Mouse (Mus musculus) neural tube, embryonic 12.5 days (tissue): ENCODE data around the gene Gjc3. TPM values are rescaled to one million over a fixed set of nuclear protein-coding genes. Genes with fewer than 3 reads are reported as not detected.
"Not testable (repeated sequence)": the region's sequence is repeated elsewhere in the genome, so short reads cannot be mapped to it uniquely, and the experiment has no call there.

Experiments used
- ATAC-seq: fragments of 200-750 bp; cut with Nextera tagmentation; 2 replicates; pipeline ENCODE4 v1.8.0; 2017; ENCODE audit warnings: low read depth, mild to moderate bottlenecking, moderate TSS enrichment, moderate library complexity; ENCODE audit not compliant: low FRiP score
- H3K27ac ChIP-seq: fragments of 300-500 bp; sonication (generic); 2 replicates; pipeline ENCODE4 v1.5.1; 2016
- H3K27me3 ChIP-seq: fragments of 300-500 bp; sonication (generic); replicated peaks from 2 replicates; pipeline ENCODE4 v1.6.1; 2016; ENCODE audit warnings: mild to moderate bottlenecking
- H3K36me3 ChIP-seq: fragments of 300-500 bp; sonication (generic); 2 replicates; pipeline ENCODE4 v1.6.1; 2016; ENCODE audit warnings: mild to moderate bottlenecking
- H3K4me1 ChIP-seq: fragments of 300-500 bp; sonication (generic); 2 replicates; pipeline ENCODE4 v1.6.1; 2016
- H3K4me2 ChIP-seq: fragments of 300-500 bp; sonication (generic); replicated peaks from 2 replicates; pipeline ENCODE4 v1.6.1; 2016; ENCODE audit warnings: mild to moderate bottlenecking
- H3K4me3 ChIP-seq: fragments of 300-500 bp; sonication (generic); 2 replicates; pipeline ENCODE4 v1.5.1; 2016
- H3K9ac ChIP-seq: fragments of 300-500 bp; sonication (generic); 2 replicates; pipeline ENCODE4 v1.6.1; 2016; ENCODE audit warnings: mild to moderate bottlenecking
- H3K9me3 ChIP-seq: fragments of 300-500 bp; sonication (generic); 2 replicates; pipeline ENCODE4 v1.6.1; 2016; ENCODE audit warnings: mild to moderate bottlenecking
- WGBS: fragments of 180-500 bp; shearing (Covaris S2); methylation state at CpG from one replicate; pipeline ENCODE4 v1.1.7; 2016; 5-methylcytosine and 5-hydroxymethylcytosine counted together
- polyA plus RNA-seq: library from polyadenylated mRNA; unstranded; fragments of >200 nt; fragmentation: Nextera tagmentation; extraction: Ambion mirVana; gene quantifications from 2 replicates; pipeline ENCODE4 v1.2.1, GENCODE M21; 2016

Gjc3 gene
- polyA plus RNA-seq, 1 experiment from 2014 or later: 0.61 TPM

- WGBS: 43% methylated on average over 6 of the region's 6 CpGs
- Histone ChIP-seq H3K4me2 (no peak overlapping the region), H3K27ac (no peak overlapping the region), H3K27me3 (no peaks in the 10 kb centered on the region), H3K9ac (no peak overlapping the region), H3K4me3 (no peak overlapping the region), H3K36me3 (no peaks in the 10 kb centered on the region), H3K9me3 (no peaks in the 10 kb centered on the region), H3K4me1 (no peaks in the 10 kb centered on the region)
- no peak for ATAC-seq
Observed at GRCm38 (mm10) chr5:137951218-137951617, 11.7 kb downstream of the Gjc3 start.

GRCm38 (mm10) chr5:137947303-137947702 lies 15.6 kb downstream of the Gjc3 start:
- Histone ChIP-seq H3K36me3 (no peaks in the 10 kb centered on the region), H3K9me3 (no peaks in the 10 kb centered on the region), H3K27ac (no peak overlapping the region), H3K4me3 (no peak overlapping the region), H3K27me3 (no peaks in the 10 kb centered on the region), H3K4me2 (no peak overlapping the region), H3K4me1 (no peaks in the 10 kb centered on the region), H3K9ac (no peak overlapping the region)
- no peak for ATAC-seq

- H3K4me2 ChIP-seq: no peak overlapping the region
- H3K27ac ChIP-seq: no peak overlapping the region
- no peaks in the 10 kb centered on the region for H3K9me3 ChIP-seq
- H3K27me3 ChIP-seq: no peaks in the 10 kb centered on the region
- no peak for ATAC-seq
- no peaks in the 10 kb centered on the region for H3K36me3 ChIP-seq
- H3K4me1 ChIP-seq: no peaks in the 10 kb centered on the region
- 82% methylated on average over 1 of the region's 1 CpGs for WGBS
- H3K9ac ChIP-seq: no peak overlapping the region
- H3K4me3 ChIP-seq: no peak overlapping the region
Observed at GRCm38 (mm10) chr5:137943133-137943532, 19.8 kb downstream of the Gjc3 start.

- H3K4me3 ChIP-seq: no peak overlapping the region
- no peaks in the 10 kb centered on the region for H3K27me3 ChIP-seq
- 81% methylated on average over 4 of the region's 4 CpGs for WGBS
- H3K9ac ChIP-seq: no peak overlapping the region
- no peaks in the 10 kb centered on the region for H3K9me3 ChIP-seq
- ATAC-seq: no peak
- no peak overlapping the region for H3K4me2 ChIP-seq
- no peak overlapping the region for H3K27ac ChIP-seq
- no peaks in the 10 kb centered on the region for H3K4me1 ChIP-seq
- H3K36me3 ChIP-seq: no peaks in the 10 kb centered on the region
Observed at GRCm38 (mm10) chr5:137940948-137941347, 21.9 kb downstream of the Gjc3 start.

DNA sequence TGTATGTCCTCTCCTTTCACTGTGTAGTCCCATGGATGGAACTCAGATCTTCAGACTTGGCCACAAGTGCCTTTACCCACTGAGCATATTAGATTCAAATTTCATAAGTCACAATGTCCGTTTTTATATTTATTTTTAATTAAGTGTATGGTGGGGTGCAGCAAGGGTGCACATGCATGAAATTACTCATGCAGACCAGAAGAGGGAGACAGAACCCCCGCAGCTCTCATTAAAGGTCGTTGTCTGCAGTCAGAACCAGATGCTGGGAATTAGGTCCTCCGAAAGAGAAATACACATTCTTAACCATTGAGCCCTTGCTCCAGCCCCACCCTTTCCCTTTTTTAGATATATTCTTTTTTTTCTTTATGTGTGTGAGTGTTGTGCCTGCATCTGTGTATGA lies 25.7 kb downstream of the Gjc3 start:
- H3K36me3 ChIP-seq: no peaks in the 10 kb centered on the region
- ATAC-seq: no peak
- H3K9ac ChIP-seq: no peak overlapping the region
- 73% methylated on average over 4 of the region's 4 CpGs for WGBS
- H3K27me3 ChIP-seq: no peaks in the 10 kb centered on the region
- no peak overlapping the region for H3K4me2 ChIP-seq
- no peaks in the 10 kb centered on the region for H3K4me1 ChIP-seq
- no peak overlapping the region for H3K4me3 ChIP-seq
- H3K27ac ChIP-seq: no peak overlapping the region
- H3K9me3 ChIP-seq: no peaks in the 10 kb centered on the region

DNA sequence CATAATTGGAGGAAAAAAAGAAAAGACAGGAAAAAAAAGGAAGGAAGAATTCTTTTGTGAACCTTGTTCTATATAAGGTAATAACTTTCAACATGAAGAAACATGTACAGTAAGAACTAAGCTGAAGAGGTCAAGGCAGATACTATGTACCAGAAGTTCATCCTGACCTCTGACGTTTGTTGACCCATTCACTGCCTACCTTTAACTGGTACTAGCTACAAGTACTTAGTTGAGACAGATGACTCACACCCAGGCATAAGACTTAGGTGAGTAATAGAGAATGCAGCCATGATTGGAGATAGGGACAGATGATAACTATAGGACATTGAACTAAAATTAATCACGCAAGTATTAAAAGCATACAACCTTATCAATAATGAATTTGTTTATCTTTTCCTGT lies 26.4 kb downstream of the Gjc3 start:
- Histone ChIP-seq H3K9me3 (no peaks in the 10 kb centered on the region), H3K9ac (no peak overlapping the region), H3K36me3 (no peaks in the 10 kb centered on the region), H3K27ac (no peak overlapping the region), H3K4me2 (no peak overlapping the region), H3K27me3 (no peaks in the 10 kb centered on the region), H3K4me3 (no peak overlapping the region), H3K4me1 (no peaks in the 10 kb centered on the region)
- ATAC-seq: no peak
- 86% methylated on average over 2 of the region's 2 CpGs for WGBS

DNA sequence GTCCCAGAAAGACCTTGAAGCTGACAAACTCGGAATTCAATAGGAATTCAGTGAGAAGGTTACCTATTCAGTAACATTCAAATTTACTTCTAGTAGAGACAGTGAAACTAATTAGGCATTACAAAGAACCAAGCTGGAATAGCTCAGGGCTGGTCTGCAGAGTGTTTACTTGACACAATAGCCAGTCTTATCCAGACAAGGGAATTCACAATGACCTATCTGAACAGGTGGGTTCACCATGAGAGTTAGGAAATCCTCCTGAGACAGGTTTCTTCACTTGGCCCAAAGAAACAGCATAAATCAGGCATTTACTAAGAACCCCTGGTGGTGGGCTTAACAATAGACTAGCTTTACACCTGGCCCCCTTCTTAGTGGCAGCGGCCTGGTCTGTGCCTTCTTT lies 29.0 kb downstream of the Gjc3 start:
- not testable (repeated sequence) for H3K9me3 ChIP-seq, H3K36me3 ChIP-seq, H3K27me3 ChIP-seq, H3K4me3 ChIP-seq, H3K9ac ChIP-seq, H3K4me1 ChIP-seq, H3K27ac ChIP-seq, H3K4me2 ChIP-seq, ATAC-seq
- WGBS: 70% methylated on average over 2 of the region's 2 CpGs

DNA sequence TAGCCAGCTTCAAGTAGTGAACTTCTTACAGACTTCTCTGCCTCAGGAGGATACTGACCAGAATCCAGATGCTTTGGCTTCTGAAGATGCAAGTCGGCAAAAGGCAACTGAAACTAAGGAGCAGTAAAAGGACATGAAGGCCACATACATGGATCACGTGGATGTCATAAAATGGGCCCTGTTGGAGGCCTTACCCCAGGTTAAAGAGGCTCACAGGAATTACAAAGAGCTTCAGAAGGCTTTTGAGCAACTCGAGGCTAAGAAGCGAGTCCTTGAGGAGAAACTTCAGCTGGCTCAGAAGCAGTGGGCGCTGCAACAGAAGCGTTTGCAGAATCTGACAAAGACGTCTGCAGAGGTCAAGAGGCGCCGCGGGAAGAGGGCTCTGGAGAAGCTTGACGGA lies 34.5 kb downstream of the Gjc3 start:
- no peak for ATAC-seq
- Histone ChIP-seq H3K4me3 (no peak overlapping the region), H3K4me2 (no peak overlapping the region), H3K9ac (no peak overlapping the region), H3K36me3 (no peaks in the 10 kb centered on the region), H3K4me1 (no peaks in the 10 kb centered on the region), H3K27me3 (no peaks in the 10 kb centered on the region), H3K27ac (no peak overlapping the region), H3K9me3 (no peaks in the 10 kb centered on the region)
- WGBS: 80% methylated on average over 11 of the region's 11 CpGs

- Histone ChIP-seq H3K27me3 (no peaks in the 10 kb centered on the region), H3K4me3 (no peak overlapping the region), H3K4me1 (no peaks in the 10 kb centered on the region), H3K4me2 (no peak overlapping the region), H3K9me3 (no peaks in the 10 kb centered on the region), H3K9ac (no peak overlapping the region), H3K27ac (no peak overlapping the region), H3K36me3 (no peaks in the 10 kb centered on the region)
- no peak for ATAC-seq
Observed at GRCm38 (mm10) chr5:137922171-137922570, 40.7 kb downstream of the Gjc3 start.

DNA sequence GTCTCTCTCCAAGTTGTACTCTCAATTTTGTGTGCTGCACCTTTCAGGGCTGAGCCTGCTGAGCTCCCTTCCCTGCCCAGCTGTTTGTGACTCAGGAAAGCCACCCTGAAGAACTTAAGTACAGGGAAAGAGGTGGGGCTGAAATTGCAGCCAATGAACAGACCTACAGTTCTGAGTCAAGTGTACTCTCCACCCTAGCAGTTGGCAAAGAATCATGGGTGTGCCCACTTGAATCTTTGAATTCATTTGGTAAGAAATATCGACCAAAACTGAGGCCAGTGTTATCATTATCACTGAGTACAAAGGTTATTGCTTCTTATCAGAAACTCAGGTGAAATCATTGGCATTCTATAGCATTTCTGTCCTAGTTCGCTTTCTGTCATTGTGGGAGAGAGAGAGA lies 41.4 kb downstream of the Gjc3 start, which contains the start of gene Cyp3a13:
Gene Cyp3a13 (minus strand): TSS at position 88 of the 400 bp plus-strand sequence.
- H3K27ac ChIP-seq: no peak within 1 kb of the TSS
- H3K27me3 ChIP-seq: no peaks in the 10 kb centered on the region
- ATAC-seq: no peak
- H3K4me2 ChIP-seq: no peak within 1 kb of the TSS
- no peaks in the 10 kb centered on the region for H3K9me3 ChIP-seq
- H3K4me1 ChIP-seq: no peaks in the 10 kb centered on the region
- no peak within 1 kb of the TSS for H3K4me3 ChIP-seq
- 71% methylated on average over 2 of the region's 2 CpGs for WGBS
- no peak within 1 kb of the TSS for H3K9ac ChIP-seq
- H3K36me3 ChIP-seq: no peaks in the 10 kb centered on the region

- H3K27ac ChIP-seq: no peak overlapping the region
- no peak for ATAC-seq
- 83% methylated on average over 6 of the region's 6 CpGs for WGBS
Observed at GRCm38 (mm10) chr5:137915550-137915949, 47.3 kb downstream of the Gjc3 start.

DNA sequence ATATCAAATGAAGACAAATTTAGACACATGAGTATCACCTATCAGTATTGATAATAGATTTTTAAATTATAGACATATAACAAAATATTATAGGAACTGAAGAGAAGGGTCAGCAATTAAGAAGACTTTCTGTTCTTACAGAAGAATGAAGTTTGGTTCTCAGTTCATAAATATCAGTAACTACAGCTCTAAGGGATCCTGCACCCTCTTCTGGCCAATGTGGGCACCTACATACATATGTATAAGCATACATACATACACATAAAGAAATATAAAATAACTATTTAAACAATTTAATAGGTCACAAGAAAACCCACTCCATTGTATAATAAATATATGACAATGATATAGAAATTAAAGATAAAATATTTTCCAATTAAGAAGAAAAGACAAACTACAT lies 48.4 kb downstream of the Gjc3 start:
- Histone ChIP-seq H3K36me3 (no peaks in the 10 kb centered on the region), H3K9ac (no peak overlapping the region), H3K27ac (no peak overlapping the region), H3K27me3 (no peaks in the 10 kb centered on the region), H3K4me2 (no peak overlapping the region), H3K4me1 (no peaks in the 10 kb centered on the region), H3K4me3 (no peak overlapping the region), H3K9me3 (no peaks in the 10 kb centered on the region)
- ATAC-seq: no peak

More at GRCm38 (mm10) chr5:137915550-137915949, 47.3 kb downstream of the Gjc3 start:
- Histone ChIP-seq H3K36me3 (no peaks in the 10 kb centered on the region), H3K9ac (no peak overlapping the region), H3K4me1 (no peaks in the 10 kb centered on the region), H3K27me3 (no peaks in the 10 kb centered on the region), H3K9me3 (no peaks in the 10 kb centered on the region), H3K4me2 (no peak overlapping the region), H3K4me3 (no peak overlapping the region)

DNA sequence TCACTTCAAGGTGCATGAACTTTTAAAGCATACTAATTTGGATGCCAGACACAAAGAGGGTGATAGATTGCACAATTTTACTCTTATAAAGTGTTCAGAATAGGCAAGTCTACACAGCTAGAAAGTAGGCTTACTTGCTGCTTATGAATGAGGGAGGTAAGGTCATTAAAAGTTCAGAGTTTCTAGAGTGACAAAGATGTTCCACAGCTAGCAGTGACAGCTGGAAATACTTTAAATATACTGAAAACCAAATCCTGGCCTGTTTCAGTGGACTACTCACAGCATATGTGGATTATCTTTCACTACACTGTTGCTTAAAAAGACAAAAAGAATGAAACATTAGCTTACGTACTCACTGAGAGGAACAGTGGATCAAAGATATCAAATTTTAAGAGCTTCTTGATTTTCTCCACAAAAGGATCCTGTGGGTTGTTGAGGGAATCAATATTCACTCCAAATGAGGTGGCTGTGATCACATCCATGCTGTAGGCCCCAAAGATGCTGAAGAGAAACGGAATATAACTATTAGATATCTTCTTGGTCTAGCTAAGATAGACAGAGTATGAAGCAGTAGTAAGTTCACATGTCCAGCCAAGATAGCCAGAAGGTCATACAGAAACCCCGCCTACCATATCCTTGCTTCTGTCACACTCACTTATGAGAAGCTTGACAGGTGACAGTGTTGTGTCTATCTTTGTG lies 53.2 kb downstream of the Gjc3 start:
- no peaks in the 10 kb centered on the region for H3K4me1 ChIP-seq
- H3K4me2 ChIP-seq: no peak overlapping the region
- H3K4me3 ChIP-seq: no peak overlapping the region
- WGBS: 84% methylated on average over 3 of the region's 3 CpGs
- H3K27me3 ChIP-seq: no peaks in the 10 kb centered on the region
- H3K9ac ChIP-seq: no peak overlapping the region
- ATAC-seq: no peak
- H3K27ac ChIP-seq: no peak overlapping the region
- H3K36me3 ChIP-seq: no peaks in the 10 kb centered on the region
- no peaks in the 10 kb centered on the region for H3K9me3 ChIP-seq
